Mouse (Mus musculus) bone marrow, adult 2 months (tissue): ENCODE measurements around the gene Habp2.

ENCODE experiments used
- CTCF ChIP-seq: fragments of 200-500 bp; IDR thresholded peaks from 2 replicates; pipeline ENCODE4 v1.5.1; 2011; ENCODE audit warnings: low read length, control low read depth; ENCODE audit not compliant: control insufficient read depth, insufficient read depth
- POLR2A ChIP-seq: fragments of 200-500 bp; IDR thresholded peaks from 2 replicates; pipeline ENCODE4 v1.6.1; 2011; ENCODE audit warnings: low read depth, mild to moderate bottlenecking, control low read depth, low read length, borderline replicate concordance; ENCODE audit not compliant: control insufficient read depth

DNA sequence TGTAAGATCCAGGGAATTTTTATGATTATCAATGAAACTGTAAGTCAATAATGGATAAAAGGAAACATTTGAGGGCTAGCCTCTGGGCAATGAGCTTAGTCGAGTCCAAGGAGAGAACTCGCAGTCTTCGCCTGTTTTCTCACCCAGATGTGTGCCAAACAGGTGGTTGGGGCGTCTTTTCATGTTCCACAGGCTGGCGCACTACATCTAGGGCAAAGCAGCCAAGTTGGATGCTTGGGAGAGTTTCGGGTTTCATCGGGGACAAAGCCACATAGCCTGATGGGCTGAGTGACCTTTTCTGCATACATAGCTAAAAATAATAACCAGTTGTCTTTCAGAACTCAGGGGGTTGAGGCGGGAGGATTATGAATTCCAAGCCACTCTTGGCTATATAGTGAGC, 2.7 kb downstream of the Habp2 start:
- TF ChIP-seq CTCF: no peak
- TF ChIP-seq POLR2A: no peak
